Mouse (Mus musculus) stomach, embryonic 14.5 days (tissue): ENCODE data around the gene Fbxw10. TPM values are rescaled to one million over a fixed set of nuclear protein-coding genes. Genes with fewer than 3 reads are reported as not detected.

ENCODE experiments used
- ATAC-seq: fragments of 200-750 bp; cut with Nextera tagmentation; 2 replicates; pipeline ENCODE4 v1.8.0; 2017; ENCODE audit warnings: low read depth, moderate TSS enrichment; ENCODE audit not compliant: insufficient number of reproducible peaks, insufficient read depth, low FRiP score
- H3K27ac ChIP-seq: fragments of 300-500 bp; sonication (generic); 2 replicates; pipeline ENCODE4 v1.5.1; 2014; ENCODE audit warnings: mild to moderate bottlenecking, low read length, moderate library complexity, mixed read lengths
- H3K27me3 ChIP-seq: fragments of 300-500 bp; sonication (generic); 2 replicates; pipeline ENCODE4 v1.6.1; 2014; ENCODE audit warnings: low read length, control low read depth, mixed read lengths; ENCODE audit not compliant: control insufficient read depth, insufficient read depth
- H3K36me3 ChIP-seq: fragments of 300-500 bp; sonication (generic); 2 replicates; pipeline ENCODE4 v1.6.1; 2014; ENCODE audit warnings: mild to moderate bottlenecking, control low read depth, low read length, moderate library complexity, mixed read lengths; ENCODE audit not compliant: control insufficient read depth, insufficient read depth
- H3K4me1 ChIP-seq: fragments of 300-500 bp; sonication (generic); 2 replicates; pipeline ENCODE4 v1.6.1; 2014; ENCODE audit warnings: low read length, control low read depth, mixed read lengths; ENCODE audit not compliant: control insufficient read depth, insufficient read depth
- H3K4me2 ChIP-seq: fragments of 300-500 bp; sonication (generic); replicated peaks from 2 replicates; pipeline ENCODE4 v1.6.1; 2014; ENCODE audit warnings: low read depth, low read length, control low read depth
- H3K4me3 ChIP-seq: fragments of 300-500 bp; sonication (generic); 2 replicates; pipeline ENCODE4 v1.5.1; 2014; ENCODE audit warnings: low read depth, low read length, control low read depth
- H3K9ac ChIP-seq: fragments of 300-500 bp; sonication (generic); replicated peaks from 2 replicates; pipeline ENCODE4 v1.6.1; 2014; ENCODE audit warnings: low read depth, mild to moderate bottlenecking, control low read depth, low read length, moderate library complexity, mixed read lengths
- H3K9me3 ChIP-seq: fragments of 300-500 bp; sonication (generic); 2 replicates; pipeline ENCODE4 v1.6.1; 2016; ENCODE audit warnings: low read depth, low read length, control low read depth; ENCODE audit not compliant: control insufficient read depth
- WGBS: fragments of 180-500 bp; shearing (Covaris S2); extraction: QIAGEN DNeasy Blood & Tissue Kit; methylation state at CpG from one replicate; pipeline ENCODE4 v1.1.7; 2014; 5-methylcytosine and 5-hydroxymethylcytosine counted together
- polyA plus RNA-seq: library from polyadenylated mRNA; unstranded; fragments of >200 nt; fragmentation: Nextera tagmentation; extraction: Ambion mirVana; gene quantifications from 2 replicates; pipeline ENCODE4 v1.2.1, GENCODE M21; 2014

Gene Fbxw10
- polyA plus RNA-seq, 1 experiment from 2014 or later: 1.1 TPM

- WGBS: 58% methylated on average over 6 of the region's 6 CpGs
- no peak overlapping the region for H3K9ac ChIP-seq
- peak overlapping the region; percentile 61; the same call in 1 of the 2 replicates for H3K27ac ChIP-seq
Measured at GRCm38 (mm10) chr11:62826106-62826733, 20.6 kb upstream of the Fbxw10 start.

DNA sequence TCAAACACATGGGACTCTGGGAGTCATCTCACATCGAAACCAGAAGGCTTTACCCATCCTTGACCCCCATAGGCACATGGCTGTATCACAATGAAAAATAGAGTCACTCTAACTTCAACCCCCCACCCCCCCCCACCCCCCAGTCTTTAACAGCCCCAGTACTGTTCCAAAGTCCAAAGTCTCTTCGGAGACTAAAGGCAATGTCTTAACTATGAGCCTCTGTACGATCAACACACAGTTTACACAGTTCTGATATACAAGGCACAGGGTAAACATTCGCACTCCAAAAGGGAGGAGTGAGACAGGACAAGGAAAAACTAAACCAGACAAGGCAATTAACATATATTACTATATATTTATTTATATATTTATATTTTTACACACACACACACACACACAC, 19.7 kb upstream of the Fbxw10 start:
- Histone ChIP-seq H3K27me3 (no peaks in the 10 kb centered on the region), H3K4me3 (no peak overlapping the region), H3K36me3 (peaks cover 3% of the 10 kb centered on the region), H3K9ac (no peak overlapping the region), H3K27ac (no peak overlapping the region), H3K9me3 (no peaks in the 10 kb centered on the region), H3K4me2 (no peak overlapping the region), H3K4me1 (peaks cover 7% of the 10 kb centered on the region; the same call in 1 of the 2 replicates)
- 77% methylated on average over 4 of the region's 4 CpGs for WGBS
- ATAC-seq: peak; percentile 62; the same call in 1 of the 2 replicates

More at GRCm38 (mm10) chr11:62826106-62826733, 20.6 kb upstream of the Fbxw10 start:
- Histone ChIP-seq H3K4me2 (0 out of 2 replicates have a peak overlapping the region, but pooled peaks have one; percentile 10), H3K9me3 (no peaks in the 10 kb centered on the region), H3K4me3 (no peak overlapping the region), H3K36me3 (no peaks in the 10 kb centered on the region), H3K27me3 (no peaks in the 10 kb centered on the region), H3K4me1 (peaks cover 12% of the 10 kb centered on the region; the same call in 1 of the 2 replicates)
- ATAC-seq: peak; percentile 25; the same call in 1 of the 2 replicates

DNA sequence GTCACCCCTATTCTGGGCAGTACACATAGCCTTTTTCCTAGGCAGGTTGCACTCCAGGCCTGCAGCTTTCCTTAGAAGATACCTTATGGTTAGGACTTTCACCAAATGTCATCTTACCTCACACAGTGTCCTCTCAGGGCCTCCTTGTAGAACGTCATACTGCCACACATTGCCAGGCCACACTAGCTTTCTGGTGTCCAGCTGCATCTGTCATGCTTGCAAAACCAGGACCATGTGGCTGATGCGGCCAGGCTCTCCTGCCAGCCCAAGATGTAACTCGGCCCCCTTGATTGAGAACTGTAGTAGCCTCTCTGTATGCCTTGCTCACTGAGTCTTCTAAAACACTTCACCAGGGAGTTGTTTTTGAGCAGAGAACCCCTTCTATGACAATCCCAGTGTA, 19.0 kb upstream of the Fbxw10 start:
- H3K27me3 ChIP-seq: no peaks in the 10 kb centered on the region
- no peak for ATAC-seq
- no peak overlapping the region for H3K4me2 ChIP-seq
- 83% methylated on average over 3 of the region's 3 CpGs for WGBS
- no peak overlapping the region for H3K4me3 ChIP-seq
- H3K36me3 ChIP-seq: peaks cover 3% of the 10 kb centered on the region
- H3K27ac ChIP-seq: no peak overlapping the region
- H3K4me1 ChIP-seq: 0 out of 2 replicates have a peak, but pooled peaks cover 5% of the 10 kb centered on the region
- no peaks in the 10 kb centered on the region for H3K9me3 ChIP-seq
- no peak overlapping the region for H3K9ac ChIP-seq

GRCm38 (mm10) chr11:62830387-62830786, 16.5 kb upstream of the Fbxw10 start:
- H3K27me3 ChIP-seq: no peaks in the 10 kb centered on the region
- no peak overlapping the region for H3K9ac ChIP-seq
- H3K9me3 ChIP-seq: no peaks in the 10 kb centered on the region
- 82% methylated on average over 2 of the region's 2 CpGs for WGBS
- H3K4me3 ChIP-seq: no peak overlapping the region
- peaks cover 3% of the 10 kb centered on the region for H3K36me3 ChIP-seq
- H3K27ac ChIP-seq: no peak overlapping the region
- H3K4me1 ChIP-seq: no peaks in the 10 kb centered on the region
- ATAC-seq: no peak
- no peak overlapping the region for H3K4me2 ChIP-seq

- no peaks in the 10 kb centered on the region for H3K9me3 ChIP-seq
- no peak overlapping the region for H3K4me2 ChIP-seq
- H3K9ac ChIP-seq: no peak overlapping the region
- no peak overlapping the region for H3K27ac ChIP-seq
- H3K27me3 ChIP-seq: no peaks in the 10 kb centered on the region
- no peak for ATAC-seq
- peaks cover 7% of the 10 kb centered on the region for H3K36me3 ChIP-seq
- no peak overlapping the region for H3K4me3 ChIP-seq
- H3K4me1 ChIP-seq: no peaks in the 10 kb centered on the region
Measured at GRCm38 (mm10) chr11:62831906-62832305, 15.0 kb upstream of the Fbxw10 start.

DNA sequence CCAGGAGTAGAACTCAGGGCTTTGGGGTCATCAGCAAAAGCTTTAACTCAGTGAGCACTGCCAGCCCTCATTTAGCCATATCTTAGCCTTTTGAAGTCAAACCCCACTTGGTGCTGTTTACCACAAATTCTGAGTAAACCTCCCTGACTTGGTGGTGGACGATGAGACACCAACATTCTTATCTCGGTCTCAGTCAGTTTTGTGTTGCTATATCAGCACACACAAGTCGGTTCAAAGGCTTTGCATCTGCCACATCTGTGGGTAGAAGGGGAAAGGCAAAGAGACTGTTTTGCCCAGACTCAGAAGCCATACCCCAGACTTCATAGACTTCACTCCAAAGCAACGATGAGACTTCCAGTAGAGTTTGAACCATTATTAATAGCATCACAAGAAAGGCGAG, 2.3 kb upstream of the Fbxw10 start:
- Histone ChIP-seq H3K4me3 (no peak overlapping the region), H3K9ac (no peak overlapping the region), H3K27ac (no peak overlapping the region), H3K4me1 (peaks cover 5% of the 10 kb centered on the region; the same call in 1 of the 2 replicates), H3K9me3 (no peaks in the 10 kb centered on the region), H3K27me3 (no peaks in the 10 kb centered on the region), H3K4me2 (no peak overlapping the region), H3K36me3 (peaks cover 3% of the 10 kb centered on the region; the same call in 1 of the 2 replicates)
- no peak for ATAC-seq
- 82% methylated on average over 5 of the region's 5 CpGs for WGBS

DNA sequence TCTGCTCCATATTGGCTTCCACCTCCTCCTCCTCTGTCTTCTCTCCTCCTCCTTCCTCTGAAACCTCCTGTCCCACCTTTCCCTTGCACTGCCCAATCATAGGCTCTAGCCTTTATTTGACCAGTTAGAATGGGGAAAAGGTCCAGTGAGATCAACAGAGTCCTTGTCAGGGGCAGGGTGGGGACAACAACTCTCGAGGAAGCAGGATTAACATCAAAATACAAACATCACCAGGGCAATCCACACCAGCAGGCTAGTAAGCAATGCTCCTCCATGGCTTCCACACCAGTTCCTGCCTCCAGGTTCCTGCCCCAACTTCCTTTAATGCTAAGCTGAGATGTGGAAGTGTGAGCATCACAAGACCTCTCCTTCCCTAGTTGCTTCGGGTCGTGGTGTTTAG, 1.1 kb upstream of the Fbxw10 start:
- Histone ChIP-seq H3K4me1 (peaks cover 5% of the 10 kb centered on the region; the same call in 1 of the 2 replicates), H3K9me3 (no peaks in the 10 kb centered on the region), H3K4me2 (no peak overlapping the region), H3K27ac (no peak overlapping the region), H3K9ac (no peak overlapping the region), H3K4me3 (no peak overlapping the region), H3K36me3 (no peaks in the 10 kb centered on the region; the same call in 1 of the 2 replicates), H3K27me3 (no peaks in the 10 kb centered on the region)
- no peak for ATAC-seq
- WGBS: 75% methylated on average over 3 of the region's 3 CpGs

DNA sequence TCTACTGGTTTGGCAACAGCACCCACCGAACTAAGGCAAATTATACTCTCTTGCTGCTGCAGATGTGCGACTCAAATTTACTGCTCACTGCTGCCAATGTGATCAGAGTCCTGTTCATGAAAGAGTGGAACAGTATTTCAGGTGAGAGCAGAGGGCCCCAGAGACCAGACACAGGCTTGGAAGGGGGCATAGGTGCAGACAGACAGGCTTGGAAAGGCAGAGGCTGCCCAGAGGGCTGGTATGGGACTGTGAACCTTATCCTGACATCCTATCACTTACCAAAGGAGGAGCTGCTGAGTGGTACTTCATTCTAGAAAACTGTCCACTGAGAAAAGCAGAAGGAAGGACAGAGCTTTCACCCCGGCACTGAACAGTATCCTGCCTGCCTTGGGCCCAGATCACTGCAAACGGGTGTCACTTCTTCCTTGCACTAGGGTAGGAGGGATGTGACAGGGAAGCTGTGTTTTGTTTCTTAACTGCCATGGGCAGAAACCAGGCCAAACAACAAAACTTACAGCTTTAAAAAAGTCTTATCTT, 854 bp downstream of the Fbxw10 start:
- H3K36me3 ChIP-seq: no peaks in the 10 kb centered on the region
- H3K9ac ChIP-seq: no peak overlapping the region
- WGBS: 64% methylated on average over 4 of the region's 4 CpGs
- no peaks in the 10 kb centered on the region for H3K9me3 ChIP-seq
- H3K27me3 ChIP-seq: no peaks in the 10 kb centered on the region
- no peak overlapping the region for H3K4me3 ChIP-seq
- peaks cover 5% of the 10 kb centered on the region; the same call in 1 of the 2 replicates for H3K4me1 ChIP-seq
- no peak for ATAC-seq
- no peak overlapping the region for H3K4me2 ChIP-seq
- H3K27ac ChIP-seq: peak overlapping the region; percentile 66; the same call in 1 of the 2 replicates
